Mouse (Mus musculus) midbrain, postnatal 0 days (tissue): ENCODE data around the gene Grsf1. TPM values are rescaled to one million over a fixed set of nuclear protein-coding genes. Genes with fewer than 3 reads are reported as not detected.

Experiments used
- ATAC-seq: fragments of 200-750 bp; cut with Nextera tagmentation; 2 replicates; pipeline ENCODE4 v1.8.0; 2017; ENCODE audit warnings: moderate number of reproducible peaks, mild to moderate bottlenecking, moderate TSS enrichment, moderate library complexity; ENCODE audit not compliant: low FRiP score
- DNase-seq: peaks from one replicate; pipeline ENCODE4 v3.0.0-alpha.2; 2015; ENCODE audit warnings: low spot score
- H3K27ac ChIP-seq: fragments of 300-500 bp; sonication (generic); 2 replicates; pipeline ENCODE4 v1.5.1; 2014; ENCODE audit warnings: low read depth, mild to moderate bottlenecking, low read length, mixed read lengths
- H3K27me3 ChIP-seq: fragments of 300-500 bp; sonication (generic); 2 replicates; pipeline ENCODE4 v1.6.1; 2014; ENCODE audit warnings: low read length, control low read depth, mixed read lengths; ENCODE audit not compliant: insufficient read depth
- H3K36me3 ChIP-seq: fragments of 300-500 bp; sonication (generic); 2 replicates; pipeline ENCODE4 v1.6.1; 2014; ENCODE audit warnings: low read length, control low read depth, mixed read lengths; ENCODE audit not compliant: insufficient read depth
- H3K4me1 ChIP-seq: fragments of 300-500 bp; sonication (generic); 2 replicates; pipeline ENCODE4 v1.6.1; 2014; ENCODE audit warnings: mild to moderate bottlenecking, control low read depth, antibody characterized with exemption, low read length, mixed read lengths; ENCODE audit not compliant: insufficient read depth
- H3K4me2 ChIP-seq: fragments of 300-500 bp; sonication (generic); 2 replicates; pipeline ENCODE4 v1.6.1; 2014; ENCODE audit warnings: low read depth, mild to moderate bottlenecking, low read length, mixed read lengths; ENCODE audit not compliant: poor library complexity, severe bottlenecking
- H3K4me3 ChIP-seq: fragments of 300-500 bp; sonication (generic); 2 replicates; pipeline ENCODE4 v1.5.1; 2014; ENCODE audit warnings: low read depth, mild to moderate bottlenecking, low read length, moderate library complexity
- H3K9ac ChIP-seq: fragments of 300-500 bp; sonication (generic); replicated peaks from 2 replicates; pipeline ENCODE4 v1.6.1; 2014; ENCODE audit warnings: mild to moderate bottlenecking, low read length, moderate library complexity, mixed read lengths; ENCODE audit not compliant: poor library complexity, severe bottlenecking
- H3K9me3 ChIP-seq: fragments of 300-500 bp; sonication (generic); 2 replicates; pipeline ENCODE4 v1.6.1; 2016; ENCODE audit warnings: low read length, control low read depth
- CTCF ChIP-seq: IDR thresholded peaks from 2 replicates; pipeline ENCODE4 v1.5.1; 2016; ENCODE audit warnings: antibody characterized with exemption, mild to moderate bottlenecking
- WGBS: fragments of 180-500 bp; shearing (Covaris S2); extraction: QIAGEN DNeasy Blood & Tissue Kit; methylation state at CpG from one replicate; pipeline ENCODE4 v1.1.7; 2014; 5-methylcytosine and 5-hydroxymethylcytosine counted together
- polyA plus RNA-seq: library from polyadenylated mRNA; unstranded; fragments of >200 nt; fragmentation: Nextera tagmentation; extraction: Ambion mirVana; gene quantifications from 2 replicates; pipeline ENCODE4 v1.2.1, GENCODE M21; 2015
- total RNA-seq: library from RNA; depleted of rRNA; stranded (reverse); fragments of >200 nt; gene quantifications from 2 replicates; pipeline ENCODE4 v1.2.3, GENCODE M21; 2014

The Grsf1 gene
- total and polyA plus RNA-seq, 2 experiments from 2014 or later = 54.1 to 58.0 TPM

- no peak for TF ChIP-seq CTCF
- Histone ChIP-seq H3K36me3 (peaks cover 51% of the 10 kb centered on the region), H3K4me1 (no peaks in the 10 kb centered on the region), H3K9ac (no peak overlapping the region), H3K9me3 (no peaks in the 10 kb centered on the region), H3K4me2 (no peak overlapping the region), H3K27me3 (no peaks in the 10 kb centered on the region), H3K27ac (no peak overlapping the region), H3K4me3 (no peak overlapping the region)
- DNase-seq (no peak), ATAC-seq (no peak)
- 91% methylated on average over 5 of the region's 5 CpGs for WGBS
These were observed 44.4 kb downstream of the Grsf1 start for GRCm38 (mm10) chr5:88631545-88631944.

- H3K9ac ChIP-seq = no peak overlapping the region
- H3K36me3 ChIP-seq = peaks cover 51% of the 10 kb centered on the region
- H3K4me2 ChIP-seq = no peak overlapping the region
- WGBS = 52% methylated on average over 3 of the region's 3 CpGs
- H3K27me3 ChIP-seq = no peaks in the 10 kb centered on the region
- ATAC-seq (no peak), DNase-seq (no peak)
- TF ChIP-seq CTCF = no peak
- H3K4me1 ChIP-seq = no peaks in the 10 kb centered on the region
- H3K4me3 ChIP-seq = no peak overlapping the region
- H3K27ac ChIP-seq = no peak overlapping the region
- H3K9me3 ChIP-seq = no peaks in the 10 kb centered on the region
These were observed 45.1 kb downstream of the Grsf1 start for GRCm38 (mm10) chr5:88630883-88631282.

GRCm38 (mm10) chr5:88629987-88630386 lies 46.0 kb downstream of the Grsf1 start:
- DNase-seq (no peak), ATAC-seq (no peak)
- Histone ChIP-seq H3K4me3 (no peak overlapping the region), H3K4me1 (no peaks in the 10 kb centered on the region), H3K4me2 (no peak overlapping the region), H3K36me3 (peaks cover 44% of the 10 kb centered on the region), H3K9ac (no peak overlapping the region), H3K27me3 (no peaks in the 10 kb centered on the region), H3K27ac (no peak overlapping the region), H3K9me3 (no peaks in the 10 kb centered on the region)
- WGBS = 90% methylated on average over 8 of the region's 8 CpGs
- TF ChIP-seq CTCF = no peak

GRCm38 (mm10) chr5:88629125-88629524 lies 46.8 kb downstream of the Grsf1 start:
- H3K27ac ChIP-seq = no peak overlapping the region
- no peak for ATAC-seq
- no peak for TF ChIP-seq CTCF
- 87% methylated on average over 11 of the region's 11 CpGs for WGBS
- H3K9ac ChIP-seq = no peak overlapping the region
- no peak for DNase-seq
- H3K36me3 ChIP-seq = peaks cover 44% of the 10 kb centered on the region
- H3K4me3 ChIP-seq = no peak overlapping the region
- no peaks in the 10 kb centered on the region for H3K9me3 ChIP-seq
- H3K27me3 ChIP-seq = no peaks in the 10 kb centered on the region
- H3K4me1 ChIP-seq = no peaks in the 10 kb centered on the region
- no peak overlapping the region for H3K4me2 ChIP-seq

GRCm38 (mm10) chr5:88627545-88627944 lies 48.4 kb downstream of the Grsf1 start:
- Histone ChIP-seq H3K36me3 (peaks cover 32% of the 10 kb centered on the region), H3K4me3 (no peak overlapping the region), H3K4me2 (no peak overlapping the region), H3K9ac (no peak overlapping the region), H3K9me3 (no peaks in the 10 kb centered on the region), H3K27ac (no peak overlapping the region), H3K4me1 (no peaks in the 10 kb centered on the region), H3K27me3 (no peaks in the 10 kb centered on the region)
- WGBS = 97% methylated on average over 4 of the region's 4 CpGs
- ATAC-seq (no peak), DNase-seq (no peak)
- TF ChIP-seq CTCF = no peak

- Histone ChIP-seq H3K9me3 (no peaks in the 10 kb centered on the region), H3K4me1 (no peaks in the 10 kb centered on the region), H3K4me3 (no peak overlapping the region), H3K9ac (no peak overlapping the region), H3K27ac (no peak overlapping the region), H3K36me3 (peaks cover 32% of the 10 kb centered on the region), H3K4me2 (no peak overlapping the region), H3K27me3 (no peaks in the 10 kb centered on the region)
- no peak for ATAC-seq
- DNase-seq = no peak
- 83% methylated on average over 4 of the region's 4 CpGs for WGBS
- no peak for TF ChIP-seq CTCF
These were observed 59.0 kb downstream of the Grsf1 start for GRCm38 (mm10) chr5:88616988-88617387.
